Mouse (Mus musculus) cerebellum, adult 2 months (tissue): ENCODE data around the gene Gm8453.
"Not testable (repeated sequence)": the region's sequence is repeated elsewhere in the genome, so short reads cannot be mapped to it uniquely, and the experiment has no call there.

Experiments
- CTCF ChIP-seq: fragments of 200-500 bp; IDR thresholded peaks from 2 replicates; pipeline ENCODE4 v1.5.1; 2011; ENCODE audit warnings: low read depth, mild to moderate bottlenecking, control low read depth, low read length, moderate library complexity, borderline replicate concordance; ENCODE audit not compliant: insufficient read depth
- POLR2A ChIP-seq: fragments of 200-500 bp; IDR thresholded peaks from 2 replicates; pipeline ENCODE4 v1.6.1; 2011; ENCODE audit warnings: low read length, control low read depth, borderline replicate concordance; ENCODE audit not compliant: insufficient read depth

DNA sequence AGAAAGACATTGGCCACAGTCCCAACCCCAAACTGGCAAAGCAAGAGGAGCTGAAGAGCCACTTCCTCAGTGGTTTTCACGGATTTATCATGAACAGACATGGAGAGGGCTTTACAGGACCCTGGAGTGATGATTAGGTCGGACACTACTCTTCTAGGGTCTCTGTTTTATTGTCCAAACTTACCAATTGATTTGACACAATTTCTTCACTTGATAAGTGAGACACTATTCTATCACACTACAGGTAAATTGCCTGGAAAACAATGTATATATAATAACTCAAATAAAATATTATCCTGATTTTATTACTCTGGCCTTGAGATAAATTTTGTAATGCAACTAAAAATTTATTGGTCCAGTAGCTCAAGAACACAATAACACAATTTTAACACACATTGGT, at the start of gene Gm8453:
- TF ChIP-seq POLR2A, CTCF: not testable (repeated sequence)
